Mouse (Mus musculus) hindbrain, embryonic 10.5 days (tissue): ENCODE data around the gene Mylk3. TPM values are rescaled to one million over a fixed set of nuclear protein-coding genes. Genes with fewer than 3 reads are reported as not detected.

Experiments
- DNase-seq: peaks from one replicate; pipeline ENCODE4 v3.0.0-alpha.2; 2017; ENCODE audit warnings: low spot score
- H3K27ac ChIP-seq: fragments of 300-500 bp; sonication (generic); 2 replicates; pipeline ENCODE4 v1.5.1; 2016; ENCODE audit warnings: mild to moderate bottlenecking, moderate library complexity
- H3K27me3 ChIP-seq: fragments of 300-500 bp; sonication (generic); 2 replicates; pipeline ENCODE4 v1.6.1; 2016; ENCODE audit warnings: mild to moderate bottlenecking; ENCODE audit not compliant: poor library complexity, insufficient read depth, severe bottlenecking
- H3K36me3 ChIP-seq: fragments of 300-500 bp; sonication (generic); 2 replicates; pipeline ENCODE4 v1.6.1; 2016; ENCODE audit warnings: mild to moderate bottlenecking, moderate library complexity
- H3K4me1 ChIP-seq: fragments of 300-500 bp; sonication (generic); replicated peaks from 2 replicates; pipeline ENCODE4 v1.6.1; 2016; ENCODE audit warnings: mild to moderate bottlenecking
- H3K4me3 ChIP-seq: fragments of 300-500 bp; sonication (generic); 2 replicates; pipeline ENCODE4 v1.5.1; 2016; ENCODE audit warnings: mild to moderate bottlenecking, moderate library complexity
- H3K9me3 ChIP-seq: fragments of 300-500 bp; sonication (generic); 2 replicates; pipeline ENCODE4 v1.6.1; 2016; ENCODE audit warnings: mild to moderate bottlenecking, moderate library complexity
- WGBS: fragments of 180-500 bp; shearing (Covaris S2); methylation state at CpG from one replicate; pipeline ENCODE4 v1.1.7; 2016; 5-methylcytosine and 5-hydroxymethylcytosine counted together
- polyA plus RNA-seq: library from polyadenylated mRNA; unstranded; fragments of >200 nt; fragmentation: Nextera tagmentation; extraction: Ambion mirVana; gene quantifications from 2 replicates; pipeline ENCODE4 v1.2.1, GENCODE M21; 2016

Gene Mylk3
- polyA plus RNA-seq, 1 experiment from 2014 or later = 1.2 TPM

- H3K4me1 ChIP-seq = peaks cover 34% of the 10 kb centered on the region
- H3K4me3 ChIP-seq = peak within 1 kb of the TSS; percentile 99
- peaks cover 40% of the 10 kb centered on the region for H3K36me3 ChIP-seq
- WGBS = under 1% methylated on average over 63 of the region's 63 CpGs
- no peaks in the 10 kb centered on the region for H3K9me3 ChIP-seq
- DNase-seq = peak; percentile 96
- H3K27me3 ChIP-seq = no peaks in the 10 kb centered on the region
- peak within 1 kb of the TSS; percentile 98 for H3K27ac ChIP-seq
Observed at GRCm38 (mm10) chr8:85299434-85300077, 86.6 kb downstream of the Mylk3 start, which contains the start of the genes Orc6 and Vps35. TSS of gene Orc6 (plus strand) at chr8:85299632. TSS of gene Vps35 (minus strand) at chr8:85299802.

DNA sequence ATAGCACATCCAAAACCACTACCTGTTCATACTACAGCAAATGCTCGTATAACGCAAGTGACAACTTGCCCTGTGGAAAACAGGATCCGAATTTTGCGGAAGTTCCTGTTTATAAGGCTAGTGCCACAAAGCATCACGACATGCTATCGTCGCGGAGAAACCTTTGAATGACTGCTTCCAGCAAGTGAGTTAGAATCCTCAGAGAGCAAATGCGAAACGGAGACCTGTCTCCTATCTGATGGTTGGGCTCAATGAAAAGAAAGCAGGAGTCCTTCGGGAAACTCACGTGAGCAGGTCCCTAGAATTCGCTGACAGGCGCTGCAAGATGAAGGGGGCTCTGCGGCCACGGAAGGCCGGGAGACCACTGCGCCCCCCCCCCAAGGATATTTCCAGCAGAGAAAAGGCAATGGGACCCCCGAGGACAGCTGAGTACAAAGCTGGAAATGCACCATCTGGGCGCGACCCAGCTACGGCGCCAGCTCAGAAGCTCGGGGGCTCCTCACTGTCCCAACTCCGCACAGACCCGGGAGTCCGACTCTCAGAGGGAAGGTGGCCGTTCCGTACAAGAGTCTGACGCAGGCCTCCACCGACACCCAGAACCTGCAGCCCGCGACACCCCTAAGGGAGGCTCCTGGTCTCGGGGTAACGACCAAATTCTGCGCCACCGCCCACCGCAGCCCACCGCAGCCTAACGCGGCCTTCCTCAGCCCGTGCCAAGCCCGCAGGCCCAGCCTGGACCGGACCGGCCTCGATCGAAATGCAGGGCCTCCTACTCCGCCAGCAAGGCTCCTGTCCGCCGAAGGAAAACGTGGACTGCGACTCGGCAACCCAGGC is 87.3 kb downstream of the Mylk3 start:
- Histone ChIP-seq H3K36me3 (peaks cover 40% of the 10 kb centered on the region), H3K4me3 (peak overlapping the region; percentile 99), H3K27me3 (no peaks in the 10 kb centered on the region), H3K4me1 (peaks cover 34% of the 10 kb centered on the region), H3K27ac (peak overlapping the region; percentile 98), H3K9me3 (no peaks in the 10 kb centered on the region)
- no peak for DNase-seq
- WGBS = under 1% methylated on average over 53 of the region's 53 CpGs

- H3K36me3 ChIP-seq = peaks cover 88% of the 10 kb centered on the region
- no peak overlapping the region for H3K4me3 ChIP-seq
- 92% methylated on average over 1 of the region's 1 CpGs for WGBS
- H3K27me3 ChIP-seq = no peaks in the 10 kb centered on the region
- H3K9me3 ChIP-seq = no peaks in the 10 kb centered on the region
- DNase-seq = no peak
- H3K4me1 ChIP-seq = no peaks in the 10 kb centered on the region
- H3K27ac ChIP-seq = no peak overlapping the region
Observed at GRCm38 (mm10) chr8:85286846-85287245, 99.3 kb downstream of the Mylk3 start.

Other genes with a start within 250 kb of the Mylk3 start
- gene Cks1brt, start 234.4 kb downstream of the Mylk3 start, polyA plus RNA-seq = not detected in 2 replicates
- gene Olfr371, start 160.4 kb downstream of the Mylk3 start, polyA plus RNA-seq = not detected in 2 replicates
- gene Orc6, start 86.7 kb downstream of the Mylk3 start, polyA plus RNA-seq = 127 and 145 TPM in 2 replicates
- gene Vps35, start 86.5 kb downstream of the Mylk3 start, polyA plus RNA-seq = 147 and 153 TPM in 2 replicates
- 39.8 and 42.9 TPM in 2 replicates for gene 4921524J17Rik, start 46.5 kb upstream of the Mylk3 start, polyA plus RNA-seq
- gene Gpt2, start 106.2 kb upstream of the Mylk3 start, polyA plus RNA-seq = 32.2 and 35.3 TPM in 2 replicates
- 173 and 194 TPM in 2 replicates for gene Dnaja2, start 169.0 kb upstream of the Mylk3 start, polyA plus RNA-seq